Mouse (Mus musculus) gastrocnemius, adult 8-10 months (tissue): Measurements from ENCODE around the gene Zfp563. TPM values are rescaled to one million over a fixed set of nuclear protein-coding genes. Genes with fewer than 3 reads are reported as not detected.

Experiments used
- DNase-seq, 2 experiments: peaks; one replicate each; pipeline ENCODE4 v3.0.0; 2022; ENCODE audit warnings: low spot score in 2 of 2
- total RNA-seq, 4 experiments: library from RNA; stranded (reverse); gene quantifications; 2 replicates each; pipeline ENCODE4 v1.2.4; 2022

Zfp563 gene
- total RNA-seq, result 1 to 10 TPM; 3.9 to 5.1 (median 4.5) TPM

DNA sequence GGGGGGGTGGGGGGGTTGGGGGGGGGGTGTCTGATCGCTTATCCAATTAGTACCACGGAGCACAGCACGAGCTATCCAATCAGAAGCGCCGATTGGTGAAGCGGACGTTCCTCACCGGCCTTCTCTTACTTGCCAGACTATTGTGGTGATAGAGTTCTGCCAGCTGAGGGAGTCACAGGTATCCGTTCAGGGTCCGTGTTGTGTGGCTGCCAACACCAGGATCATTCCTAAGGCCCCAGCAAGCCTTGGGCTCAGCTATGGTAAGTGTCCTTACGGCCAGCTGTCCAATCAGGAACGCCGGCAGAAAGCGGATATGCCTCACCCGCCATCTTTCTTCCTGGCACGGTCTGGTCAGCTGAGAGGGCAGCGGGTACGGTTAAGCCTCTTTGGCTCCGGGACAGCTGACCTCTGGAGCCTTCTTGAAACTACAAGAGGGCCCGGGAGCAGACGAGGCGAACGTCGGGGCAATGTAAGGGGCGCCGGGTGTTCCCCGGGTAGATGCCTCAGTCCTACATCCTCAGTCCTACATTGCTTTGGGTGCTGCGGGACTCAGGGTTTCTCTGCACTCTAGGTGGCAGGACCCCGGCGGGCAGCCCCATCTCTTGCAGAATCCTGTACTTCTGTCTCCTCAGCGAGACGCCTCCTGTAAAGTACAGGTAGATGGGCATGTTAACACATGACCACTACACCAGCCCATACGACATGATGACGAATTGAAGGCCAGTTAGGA is at the start of gene Zfp563:
Gene Zfp563, plus strand, starts transcription at position 91 of the 730 bp plus-strand sequence.
- peak; percentile 89 to 91 for DNase-seq

DNA sequence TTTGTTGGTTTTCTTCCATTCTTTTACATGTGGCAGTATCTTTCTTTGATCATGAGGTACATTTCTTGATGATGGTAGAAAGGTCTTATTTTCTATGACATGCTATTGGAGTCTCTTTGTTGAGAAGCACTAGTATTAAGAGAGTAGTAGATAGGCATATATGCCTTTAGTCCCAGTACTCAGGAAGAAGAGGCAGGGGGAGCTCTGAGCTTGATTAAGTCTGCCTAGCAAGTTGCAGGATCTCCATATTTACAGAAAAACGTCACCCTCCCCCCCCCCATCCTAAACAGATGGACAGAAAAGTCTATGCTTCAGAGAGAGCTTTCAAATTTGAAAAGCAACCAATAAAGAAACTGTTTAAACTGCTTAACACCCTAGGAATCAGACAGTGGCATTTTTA is 30.3 kb upstream of the Zfp563 start:
- no peak for DNase-seq

DNA sequence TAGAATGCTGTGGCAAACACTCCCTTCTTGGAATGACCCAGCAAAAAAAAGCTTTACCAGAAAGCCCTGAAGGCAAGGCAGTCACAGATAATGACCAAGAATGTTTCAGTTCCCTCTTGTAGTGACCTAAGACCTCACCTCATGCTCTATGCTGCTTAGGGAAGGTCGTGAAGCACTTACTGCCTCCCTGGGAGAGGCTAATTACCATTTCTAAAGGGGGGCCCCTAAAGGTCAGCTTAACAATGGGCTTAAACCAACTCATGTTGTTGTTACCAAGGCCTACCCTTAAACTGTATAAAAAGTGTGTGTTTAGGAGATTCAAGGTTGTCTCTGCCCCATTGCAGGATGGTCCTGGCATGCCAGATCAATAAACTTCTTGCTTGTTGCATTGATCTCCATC is 26.1 kb upstream of the Zfp563 start:
- no peak for DNase-seq

DNA sequence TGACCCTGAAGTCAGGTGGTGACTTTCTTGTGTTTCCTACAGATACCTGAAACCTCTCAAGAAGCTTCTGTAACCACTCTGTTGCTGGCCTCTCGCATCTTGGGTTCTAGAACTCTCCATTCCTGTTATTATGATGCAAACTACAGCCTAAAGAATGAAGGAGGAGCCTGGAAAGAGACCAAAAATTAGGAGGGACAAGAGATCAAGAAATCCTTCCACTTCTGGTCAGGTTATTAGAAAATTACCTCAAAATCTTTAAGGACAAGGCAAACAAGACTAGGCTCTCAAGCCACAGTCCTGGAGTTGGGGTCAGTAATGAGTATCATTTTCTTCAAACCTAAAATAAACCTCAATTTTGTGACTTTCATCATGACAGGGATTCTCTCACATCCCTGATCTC is 21.2 kb upstream of the Zfp563 start, which contains the start of gene 4921501E09Rik:
Gene 4921501E09Rik, minus strand, starts transcription at position 101 of the 400 bp plus-strand sequence.
- DNase-seq, result no peak

DNA sequence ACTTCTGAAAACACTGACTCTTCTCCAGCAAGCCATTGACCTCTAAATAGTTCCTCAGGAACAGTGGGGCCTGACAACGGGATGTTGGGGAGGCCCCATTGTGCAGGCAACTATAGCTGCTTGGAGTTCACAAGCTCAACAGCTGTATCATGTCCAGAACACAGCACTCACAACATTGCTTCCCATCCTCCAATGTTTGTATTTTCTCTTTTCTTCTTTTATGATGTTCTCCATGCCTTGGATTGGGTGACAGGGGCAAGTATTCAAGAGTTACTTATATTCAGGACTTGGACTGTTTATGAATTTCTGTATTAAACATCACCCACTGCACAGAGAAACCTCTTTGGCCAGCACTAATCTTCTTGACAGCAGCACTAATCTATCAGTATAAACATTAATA is 2.5 kb downstream of the Zfp563 start:
- no peak for DNase-seq

DNA sequence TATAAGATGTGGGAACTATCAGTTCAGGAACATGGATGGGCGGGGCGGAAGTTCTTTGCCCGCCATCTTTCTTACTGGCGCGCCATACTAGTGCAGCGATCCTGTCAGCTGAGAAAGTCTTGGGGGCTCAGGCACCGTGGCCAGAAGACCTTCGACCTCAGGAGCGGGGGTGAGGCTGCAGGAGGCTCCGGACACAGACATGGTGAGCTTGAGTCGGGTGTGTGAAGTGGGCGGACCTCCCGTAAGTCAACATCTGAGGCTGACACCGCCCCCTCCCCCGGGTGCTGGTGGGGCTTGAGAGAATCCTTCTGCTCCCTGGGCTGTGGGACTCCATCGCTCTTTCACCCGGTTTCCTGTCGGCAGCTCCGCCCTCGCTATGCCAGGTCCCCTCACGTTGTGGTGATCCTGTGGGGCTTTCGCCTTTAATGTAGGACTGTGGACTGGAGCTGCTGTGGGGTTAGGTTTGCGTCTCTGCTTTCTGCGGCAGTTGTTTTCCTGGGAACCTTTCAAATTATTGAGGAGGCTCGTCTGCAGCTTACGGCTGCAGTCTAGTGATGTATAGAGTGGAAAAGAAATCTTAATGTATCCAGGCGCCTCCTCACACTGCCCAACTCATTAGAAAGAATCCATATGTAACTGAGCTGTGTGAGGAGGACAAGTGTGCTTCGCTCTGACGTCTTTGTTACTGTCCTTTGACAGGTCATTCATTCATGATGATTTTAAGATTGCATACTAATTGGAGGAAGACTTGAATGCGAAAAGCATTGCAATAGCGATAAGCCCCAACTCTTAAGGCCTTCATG is 3.5 kb downstream of the Zfp563 start:
- DNase-seq, result peak; percentile 66 to 68

DNA sequence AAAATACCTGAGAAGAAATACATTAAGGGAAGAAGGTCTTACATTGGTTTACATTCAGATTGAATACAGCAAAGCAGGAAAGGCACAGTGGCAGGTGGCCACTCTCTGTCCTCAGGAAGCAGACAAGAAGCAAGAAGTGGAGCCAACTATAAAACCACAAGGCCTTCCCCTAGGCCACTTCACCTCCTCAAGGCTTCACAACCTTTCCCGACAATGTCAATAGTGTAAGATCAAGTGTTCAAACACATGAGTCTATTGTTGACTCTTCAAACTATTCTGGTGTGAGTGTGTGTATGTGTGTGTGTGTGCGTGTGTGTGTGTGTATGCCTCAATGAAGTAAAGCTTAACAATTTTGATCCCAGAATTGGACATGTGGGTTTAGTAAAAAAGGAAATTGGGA is 8.3 kb downstream of the Zfp563 start:
- no peak for DNase-seq

DNA sequence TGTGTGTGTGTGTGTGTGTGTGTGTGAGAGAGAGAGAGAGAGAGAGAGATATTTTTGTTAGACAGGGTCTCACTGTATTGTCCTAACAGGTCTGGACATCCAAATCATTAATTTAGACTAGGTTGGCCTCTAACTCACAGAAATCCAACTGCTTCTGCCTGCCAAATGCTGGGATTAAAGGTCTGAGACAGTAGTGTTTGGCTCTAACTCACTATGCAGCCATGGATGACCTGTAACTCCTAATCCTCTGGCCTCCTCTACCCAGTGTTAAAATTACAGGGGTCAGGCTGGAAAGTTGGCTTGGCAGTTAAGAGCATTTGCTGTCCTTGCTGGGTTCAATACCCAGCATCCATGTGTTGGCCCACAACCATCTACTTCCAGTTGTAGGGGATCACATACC is 35.4 kb downstream of the Zfp563 start:
- no peak for DNase-seq

DNA sequence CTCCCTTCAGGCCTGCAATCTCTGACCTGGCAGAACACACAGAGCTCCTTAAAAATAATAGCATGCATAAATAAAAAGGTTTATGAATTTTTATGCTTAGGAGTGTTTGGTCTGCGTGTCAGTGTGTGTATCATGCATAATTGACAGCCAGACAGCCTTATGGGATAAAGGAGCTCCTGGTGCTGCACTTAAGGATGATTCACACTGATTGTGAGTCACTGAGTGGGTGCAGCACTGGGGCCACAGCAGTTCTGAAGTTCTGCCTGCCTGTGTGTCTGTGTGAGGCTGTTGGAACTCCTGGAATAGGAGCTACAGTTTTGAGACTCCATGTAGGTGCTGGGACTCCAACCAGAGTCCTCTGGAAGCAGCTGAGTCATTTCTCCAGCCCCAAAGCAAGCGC is 37.1 kb downstream of the Zfp563 start:
- DNase-seq, result no peak

DNA sequence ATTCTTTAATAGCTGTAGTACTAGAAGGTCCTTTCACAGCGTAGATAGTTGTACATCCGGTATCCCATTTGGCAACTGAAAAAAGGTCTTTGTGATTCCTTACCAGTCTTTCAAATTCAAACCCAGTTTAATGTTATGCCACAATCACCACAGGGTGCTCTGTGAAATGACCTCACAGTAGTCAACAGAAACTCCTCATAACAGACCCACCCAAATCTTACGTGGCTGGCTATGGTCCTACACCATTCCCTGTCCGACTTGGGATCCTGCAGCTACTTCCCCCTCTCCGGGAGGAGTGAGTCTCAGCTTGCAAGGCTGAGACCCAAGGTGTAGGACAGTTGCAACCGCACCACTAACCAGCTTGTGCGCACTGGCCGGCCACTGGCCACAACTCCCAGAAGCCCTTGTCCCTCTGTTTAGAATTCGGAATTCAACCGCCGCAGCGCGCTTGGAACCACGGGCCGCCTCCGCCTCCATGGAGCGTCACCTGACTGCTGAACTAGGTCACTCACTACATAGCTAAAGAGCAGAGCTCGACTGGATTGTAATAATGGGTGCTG is 50.2 kb downstream of the Zfp563 start, which contains the start of gene Morc2b:
Gene Morc2b, minus strand, starts transcription at position 423 of the 560 bp plus-strand sequence.
- no peak for DNase-seq

Other genes starting within 250 kb of the Zfp563 start
- gene Zfp870, start 197.7 kb upstream of the Zfp563 start, total RNA-seq, result 1 to 10 TPM; 4.8 to 8.5 (median 8.1) TPM
- under 1 TPM in 2 of 4 experiments, not detected in 2; 0.18 to 0.44 TPM for gene Cyp4f14, start 172.0 kb upstream of the Zfp563 start, total RNA-seq
- 1 to 10 TPM; 6.3 to 9.3 (median 7.2) TPM for gene Cyp4f13, start 141.9 kb upstream of the Zfp563 start, total RNA-seq
- 1 to 10 TPM; 1.1 to 1.7 (median 1.4) TPM for gene Zfp472, start 123.5 kb upstream of the Zfp563 start, total RNA-seq
- 1 to 10 TPM; 3.7 to 4.0 (median 3.9) TPM for gene Zfp952, start 96.2 kb upstream of the Zfp563 start, total RNA-seq
- 1 to 10 TPM; 1.8 to 4.8 (median 4.4) TPM for gene Zfp763, start 55.9 kb upstream of the Zfp563 start, total RNA-seq
- gene 4921501E09Rik, start 21.3 kb upstream of the Zfp563 start, total RNA-seq, result not detected
- gene Morc2b, start 50.4 kb downstream of the Zfp563 start, total RNA-seq, result under 1 TPM; 0.17 to 0.62 (median 0.27) TPM
- gene Olfr55, start 79.1 kb downstream of the Zfp563 start, total RNA-seq, result not detected
- gene Olfr239, start 102.0 kb downstream of the Zfp563 start, total RNA-seq, result not detected
- under 1 TPM; 0.27 to 0.46 (median 0.38) TPM for gene Olfr1564, start 132.4 kb downstream of the Zfp563 start, total RNA-seq
- gene Zfp955a, start 165.8 kb downstream of the Zfp563 start, total RNA-seq, result 1 to 10 TPM; 4.1 to 5.8 (median 5.4) TPM
- not detected for gene Olfr63, start 175.4 kb downstream of the Zfp563 start, total RNA-seq
- 10 to 100 TPM in 2 of 4 experiments, 1 to 10 TPM in 2; 8.8 to 12.0 (median 10.2) TPM for gene Zfp955b, start 200.2 kb downstream of the Zfp563 start, total RNA-seq